Mouse (Mus musculus): Measurements from ENCODE around the gene Scrn2.

- TF ChIP-seq CTCF (IDR thresholded peaks at IDR 0.05; ENCODE audit: extremely low read depth, insufficient read length, insufficient replicate concordance, low read depth, low read length) (no peak), POLR2A (IDR thresholded peaks at IDR 0.05; ENCODE audit: low read depth, low read length) (no peak)
These were observed 48.3 kb upstream of the Scrn2 start for GRCm38 (mm10) chr11:96981461-96981860.

Data from small intestine, adult 2 months (tissue).